Mouse (Mus musculus): ENCODE results near the gene Frmd5. TPM values are rescaled to one million over a fixed set of nuclear protein-coding genes. Genes with fewer than 3 reads are reported as not detected.

Gene Frmd5
- polyA plus RNA-seq, 1 experiment = 1.5 TPM

GRCm38 (mm10) chr2:121646528-121646927, 160.4 kb downstream of the Frmd5 start:
- H3K36me3 ChIP-seq (ENCODE audit: control insufficient read depth, insufficient read depth, low read length) = no peaks in the 10 kb centered on the region
- 79% methylated on average over 4 of the region's 4 CpGs for WGBS
- no peak overlapping the region for H3K27ac ChIP-seq (ENCODE audit: insufficient read depth, low read length)
- no peak for DNase-seq (ENCODE audit: low read depth in 1 of 2, low spot score in 2 of 2)
- TF ChIP-seq CTCF (IDR thresholded peaks at IDR 0.05; ENCODE audit: extremely low read depth, insufficient read depth, insufficient read length, insufficient replicate concordance) (no peak), POLR2A (IDR thresholded peaks at IDR 0.05; ENCODE audit: low read depth, low read length) (no peak)
- no peak overlapping the region for H3K4me3 ChIP-seq (ENCODE audit: extremely low read depth, insufficient read depth, insufficient read length)
- H3K4me1 ChIP-seq (ENCODE audit: control insufficient read depth, insufficient read depth, insufficient read length) = no peaks in the 10 kb centered on the region
- H3K27me3 ChIP-seq (ENCODE audit: control insufficient read depth, insufficient read depth, low read length) = no peaks in the 10 kb centered on the region

- Histone ChIP-seq H3K4me3 (ENCODE audit: extremely low read depth, insufficient read depth, insufficient read length) (no peak overlapping the region), H3K36me3 (ENCODE audit: control insufficient read depth, insufficient read depth, low read length) (no peaks in the 10 kb centered on the region), H3K27ac (ENCODE audit: insufficient read depth, low read length) (no peak overlapping the region), H3K27me3 (ENCODE audit: control insufficient read depth, insufficient read depth, low read length) (no peaks in the 10 kb centered on the region), H3K4me1 (ENCODE audit: control insufficient read depth, insufficient read depth, insufficient read length) (no peaks in the 10 kb centered on the region)
- WGBS = 77% methylated on average over 6 of the region's 6 CpGs
- TF ChIP-seq POLR2A (IDR thresholded peaks at IDR 0.05; ENCODE audit: low read depth, low read length) (no peak), CTCF (IDR thresholded peaks at IDR 0.05; ENCODE audit: extremely low read depth, insufficient read depth, insufficient read length, insufficient replicate concordance) (no peak)
- no peak for DNase-seq (ENCODE audit: low read depth in 1 of 2, low spot score in 2 of 2)
Measured at GRCm38 (mm10) chr2:121642934-121643333, 164.0 kb downstream of the Frmd5 start.

GRCm38 (mm10) chr2:121632091-121632490, 174.8 kb downstream of the Frmd5 start:
- Histone ChIP-seq H3K4me1 (ENCODE audit: control insufficient read depth, insufficient read depth, insufficient read length) (no peaks in the 10 kb centered on the region), H3K27me3 (ENCODE audit: control insufficient read depth, insufficient read depth, low read length) (no peaks in the 10 kb centered on the region), H3K4me3 (ENCODE audit: extremely low read depth, insufficient read depth, insufficient read length) (no peak overlapping the region), H3K27ac (ENCODE audit: insufficient read depth, low read length) (no peak overlapping the region), H3K36me3 (ENCODE audit: control insufficient read depth, insufficient read depth, low read length) (no peaks in the 10 kb centered on the region)
- 80% methylated on average over 4 of the region's 4 CpGs for WGBS
- TF ChIP-seq CTCF (IDR thresholded peaks at IDR 0.05; ENCODE audit: extremely low read depth, insufficient read depth, insufficient read length, insufficient replicate concordance) = no peak
- TF ChIP-seq POLR2A (IDR thresholded peaks at IDR 0.05; ENCODE audit: low read depth, low read length) = no peak
- no peak for DNase-seq (ENCODE audit: low read depth in 1 of 2, low spot score in 2 of 2)

- 72% methylated on average over 5 of the region's 5 CpGs for WGBS
- no peaks in the 10 kb centered on the region for H3K36me3 ChIP-seq (ENCODE audit: control insufficient read depth, insufficient read depth, low read length)
- H3K4me3 ChIP-seq (ENCODE audit: extremely low read depth, insufficient read depth, insufficient read length) = no peak overlapping the region
- DNase-seq (ENCODE audit: low read depth in 1 of 2, low spot score in 2 of 2) = no peak
- TF ChIP-seq POLR2A (IDR thresholded peaks at IDR 0.05; ENCODE audit: low read depth, low read length) = no peak
- no peak for TF ChIP-seq CTCF (IDR thresholded peaks at IDR 0.05; ENCODE audit: extremely low read depth, insufficient read depth, insufficient read length, insufficient replicate concordance)
- no peaks in the 10 kb centered on the region for H3K27me3 ChIP-seq (ENCODE audit: control insufficient read depth, insufficient read depth, low read length)
- no peaks in the 10 kb centered on the region for H3K4me1 ChIP-seq (ENCODE audit: control insufficient read depth, insufficient read depth, insufficient read length)
- H3K27ac ChIP-seq (ENCODE audit: insufficient read depth, low read length) = no peak overlapping the region
Measured at GRCm38 (mm10) chr2:121630286-121630685, 176.6 kb downstream of the Frmd5 start.

- Histone ChIP-seq H3K4me3 (ENCODE audit: extremely low read depth, insufficient read depth, insufficient read length) (no peak overlapping the region), H3K4me1 (ENCODE audit: control insufficient read depth, insufficient read depth, insufficient read length) (no peaks in the 10 kb centered on the region), H3K36me3 (ENCODE audit: control insufficient read depth, insufficient read depth, low read length) (no peaks in the 10 kb centered on the region), H3K27me3 (ENCODE audit: control insufficient read depth, insufficient read depth, low read length) (no peaks in the 10 kb centered on the region), H3K27ac (ENCODE audit: insufficient read depth, low read length) (no peak overlapping the region)
- no peak for DNase-seq (ENCODE audit: low read depth in 1 of 2, low spot score in 2 of 2)
- WGBS = 89% methylated on average over 10 of the region's 10 CpGs
- TF ChIP-seq POLR2A (IDR thresholded peaks at IDR 0.05; ENCODE audit: low read depth, low read length) (no peak), CTCF (IDR thresholded peaks at IDR 0.05; ENCODE audit: extremely low read depth, insufficient read depth, insufficient read length, insufficient replicate concordance) (no peak)
Measured at GRCm38 (mm10) chr2:121628290-121628689, 178.6 kb downstream of the Frmd5 start.

- no peak overlapping the region for H3K27ac ChIP-seq (ENCODE audit: insufficient read depth, low read length)
- H3K27me3 ChIP-seq (ENCODE audit: control insufficient read depth, insufficient read depth, low read length) = no peaks in the 10 kb centered on the region
- no peaks in the 10 kb centered on the region for H3K4me1 ChIP-seq (ENCODE audit: control insufficient read depth, insufficient read depth, insufficient read length)
- no peak overlapping the region for H3K4me3 ChIP-seq (ENCODE audit: extremely low read depth, insufficient read depth, insufficient read length)
- no peak for DNase-seq (ENCODE audit: low read depth in 1 of 2, low spot score in 2 of 2)
- TF ChIP-seq POLR2A (IDR thresholded peaks at IDR 0.05; ENCODE audit: low read depth, low read length) (no peak), CTCF (IDR thresholded peaks at IDR 0.05; ENCODE audit: extremely low read depth, insufficient read depth, insufficient read length, insufficient replicate concordance) (no peak)
- H3K36me3 ChIP-seq (ENCODE audit: control insufficient read depth, insufficient read depth, low read length) = no peaks in the 10 kb centered on the region
- 68% methylated on average over 3 of the region's 3 CpGs for WGBS
Measured at GRCm38 (mm10) chr2:121625901-121626300, 181.0 kb downstream of the Frmd5 start.

- Histone ChIP-seq H3K4me1 (ENCODE audit: control insufficient read depth, insufficient read depth, insufficient read length) (no peaks in the 10 kb centered on the region), H3K4me3 (ENCODE audit: extremely low read depth, insufficient read depth, insufficient read length) (no peak overlapping the region), H3K36me3 (ENCODE audit: control insufficient read depth, insufficient read depth, low read length) (no peaks in the 10 kb centered on the region), H3K27me3 (ENCODE audit: control insufficient read depth, insufficient read depth, low read length) (no peaks in the 10 kb centered on the region), H3K27ac (ENCODE audit: insufficient read depth, low read length) (no peak overlapping the region)
- 71% methylated on average over 13 of the region's 13 CpGs for WGBS
- no peak for DNase-seq (ENCODE audit: low read depth in 1 of 2, low spot score in 2 of 2)
- TF ChIP-seq POLR2A (IDR thresholded peaks at IDR 0.05; ENCODE audit: low read depth, low read length) = no peak
Measured at GRCm38 (mm10) chr2:121621262-121622163, 185.4 kb downstream of the Frmd5 start.

Data from spleen, adult 2 months (tissue).